Mouse (Mus musculus) CD4-positive helper T cell, adult 2 months (primary cell): ENCODE data around the gene Trex2.

Experiments
- DNase-seq: peaks from one replicate; pipeline ENCODE4 v3.0.0-alpha.2; 2012; ENCODE audit warnings: low read depth, missing footprints, low spot score

Trex2 gene

DNA sequence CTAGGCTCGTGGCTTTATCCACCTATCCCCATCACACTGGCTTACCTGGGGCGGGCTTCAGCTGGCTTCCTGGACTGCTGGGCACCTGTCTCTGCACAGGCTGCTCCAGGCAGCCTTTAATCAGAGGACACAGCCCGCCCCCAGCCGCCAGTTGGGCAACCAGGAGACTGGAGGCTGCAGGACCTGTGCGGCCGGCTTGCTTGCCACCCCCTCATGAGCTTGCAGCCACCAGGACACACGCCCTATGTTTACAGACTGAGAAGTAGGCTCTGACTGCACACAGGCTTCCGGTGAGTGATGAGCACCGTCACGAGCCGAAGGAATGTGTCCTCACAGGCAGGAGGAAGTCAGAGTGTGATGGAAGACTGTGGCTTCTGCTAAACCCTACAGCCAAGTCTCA, at the start of gene Trex2:
Trex2 (minus strand) TSS at position 93 of the 400 bp plus-strand sequence.
- no peak for DNase-seq

DNA sequence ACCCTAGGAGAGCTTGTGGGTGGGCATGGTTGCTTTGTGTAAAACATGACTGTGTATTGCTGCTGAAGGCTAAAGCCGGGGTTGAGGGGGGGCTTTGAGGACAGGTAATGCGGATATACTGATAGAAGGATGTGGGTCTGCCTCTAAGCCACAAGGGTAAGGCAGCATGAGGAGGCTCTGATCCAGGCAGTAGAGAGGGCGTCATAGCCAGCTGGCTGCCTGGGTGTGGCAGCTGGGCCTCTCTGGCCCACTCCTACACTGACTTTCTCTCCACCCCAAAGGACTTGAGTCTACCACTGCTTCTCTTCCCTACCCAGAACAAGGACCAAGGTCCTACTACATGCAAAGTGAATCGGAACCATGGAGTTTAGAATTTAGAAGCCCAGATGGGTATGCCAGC, 49.7 kb upstream of the Trex2 start:
- no peak for DNase-seq

GRCm38 (mm10) chrX:73484076-73484475, 48.9 kb upstream of the Trex2 start:
- DNase-seq = no peak

GRCm38 (mm10) chrX:73483484-73483810, 48.3 kb upstream of the Trex2 start, which contains the start of gene Bgn:
Gene Bgn (plus strand): TSS chrX:73483602.
- no peak for DNase-seq

- no peak for DNase-seq
Observed at GRCm38 (mm10) chrX:73482643-73483483, 47.7 kb upstream of the Trex2 start.

DNA sequence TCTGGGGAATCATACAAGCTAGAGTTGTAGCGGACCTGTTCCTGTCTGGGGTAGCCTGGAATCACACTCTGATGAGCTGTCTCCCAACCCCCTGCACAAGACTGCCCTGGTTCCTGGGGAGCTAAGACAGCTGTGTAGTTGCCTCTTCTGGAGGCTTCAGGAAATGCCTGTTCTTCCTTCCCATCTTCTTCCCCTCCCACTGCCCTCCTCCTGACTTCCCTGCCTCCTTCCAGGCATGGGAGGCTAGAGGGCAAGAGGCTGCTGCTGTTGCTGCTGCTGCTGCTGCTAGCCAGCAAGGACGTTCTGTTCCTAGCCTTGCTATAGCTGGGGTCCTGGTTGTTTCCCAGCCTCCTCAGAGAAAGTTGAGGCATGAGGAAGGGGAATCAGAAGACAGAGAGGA, 45.2 kb upstream of the Trex2 start:
- DNase-seq = no peak

- DNase-seq = no peak
Observed at GRCm38 (mm10) chrX:73479656-73480055, 44.5 kb upstream of the Trex2 start.

DNA sequence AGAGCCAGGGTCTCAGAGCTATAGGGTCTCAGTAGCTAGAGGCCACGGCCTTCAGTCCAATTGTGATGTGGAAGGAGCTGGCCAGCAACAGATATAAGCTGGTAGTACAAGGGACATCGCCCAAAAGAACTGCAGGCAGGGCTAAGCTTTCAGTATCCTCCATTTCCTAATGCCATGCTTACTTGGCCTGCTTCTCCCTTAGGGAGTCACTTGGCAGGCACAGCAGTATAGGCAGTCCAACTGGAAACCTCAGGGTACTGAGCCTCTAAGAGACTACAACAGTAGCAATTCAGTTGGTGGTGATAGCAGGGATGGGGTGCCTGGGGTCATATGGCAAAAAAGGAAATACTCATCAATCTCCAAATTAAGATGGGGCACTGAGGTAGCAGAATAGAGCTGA, 42.4 kb upstream of the Trex2 start:
- DNase-seq = no peak

- no peak for DNase-seq
Observed at GRCm38 (mm10) chrX:73476621-73477020, 41.5 kb upstream of the Trex2 start.

- no peak for DNase-seq
Observed at GRCm38 (mm10) chrX:73475658-73476256, 40.6 kb upstream of the Trex2 start.

- DNase-seq = no peak
Observed at GRCm38 (mm10) chrX:73474340-73475165, 39.4 kb upstream of the Trex2 start.

DNA sequence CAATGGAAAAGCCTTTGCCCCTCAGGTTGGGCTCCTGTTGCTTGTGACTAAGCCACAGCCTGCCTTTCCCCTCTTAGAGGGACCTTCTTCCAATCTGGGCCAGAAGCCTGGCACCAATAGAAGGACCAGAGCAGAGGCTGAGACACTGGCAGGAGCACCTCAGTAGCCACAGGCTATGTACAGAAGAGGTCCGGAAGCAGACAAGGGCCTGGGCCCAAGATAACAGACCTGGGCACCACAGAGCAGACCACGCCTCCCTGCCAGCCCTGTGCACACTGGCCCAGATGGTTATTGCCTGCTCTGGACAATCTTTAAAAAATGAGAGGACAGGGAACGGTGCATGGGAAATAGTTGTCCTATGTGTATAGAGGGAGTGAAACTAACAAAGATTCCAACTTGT, 36.6 kb upstream of the Trex2 start:
- no peak for DNase-seq

DNA sequence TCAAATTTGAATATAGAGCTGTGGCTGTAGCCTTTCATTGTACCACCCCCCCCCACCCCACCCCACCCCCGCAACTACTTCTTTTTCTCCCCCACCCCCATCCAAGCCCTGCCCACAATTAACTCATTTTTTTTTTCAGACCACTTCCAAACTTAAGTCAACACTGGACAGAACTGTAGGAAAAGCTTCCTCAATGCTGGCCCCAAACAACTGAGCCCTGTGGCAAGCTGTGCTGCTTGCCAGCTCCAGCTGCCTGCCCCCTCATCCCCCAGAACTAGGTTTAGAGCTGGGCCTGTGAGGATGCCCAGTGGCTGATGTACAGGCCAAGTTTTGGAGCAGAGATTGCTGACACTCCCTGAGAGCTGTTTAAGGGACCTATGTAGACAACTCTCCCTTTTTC, 33.6 kb upstream of the Trex2 start:
- no peak for DNase-seq

DNA sequence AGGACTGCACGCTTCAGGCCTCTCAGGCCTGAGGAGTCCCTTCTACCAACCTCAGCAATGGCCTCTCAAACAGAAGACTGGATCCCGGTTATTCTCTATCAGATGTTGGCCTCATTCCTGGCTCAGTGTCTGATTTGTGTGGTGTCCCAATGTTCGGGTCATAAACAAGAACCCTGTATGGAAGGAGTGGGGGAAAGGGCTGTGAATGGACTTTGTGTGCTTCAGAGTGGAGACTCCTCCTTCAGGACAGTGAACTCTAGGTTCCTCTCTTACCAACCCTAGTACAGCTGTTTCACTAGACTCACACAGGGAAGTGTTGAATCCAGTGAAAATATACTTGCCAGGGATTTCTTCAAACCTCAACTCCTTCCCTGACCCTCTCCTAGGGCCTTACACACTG, 33.2 kb upstream of the Trex2 start:
- no peak for DNase-seq

GRCm38 (mm10) chrX:73467446-73468241, 32.5 kb upstream of the Trex2 start:
- DNase-seq = no peak

DNA sequence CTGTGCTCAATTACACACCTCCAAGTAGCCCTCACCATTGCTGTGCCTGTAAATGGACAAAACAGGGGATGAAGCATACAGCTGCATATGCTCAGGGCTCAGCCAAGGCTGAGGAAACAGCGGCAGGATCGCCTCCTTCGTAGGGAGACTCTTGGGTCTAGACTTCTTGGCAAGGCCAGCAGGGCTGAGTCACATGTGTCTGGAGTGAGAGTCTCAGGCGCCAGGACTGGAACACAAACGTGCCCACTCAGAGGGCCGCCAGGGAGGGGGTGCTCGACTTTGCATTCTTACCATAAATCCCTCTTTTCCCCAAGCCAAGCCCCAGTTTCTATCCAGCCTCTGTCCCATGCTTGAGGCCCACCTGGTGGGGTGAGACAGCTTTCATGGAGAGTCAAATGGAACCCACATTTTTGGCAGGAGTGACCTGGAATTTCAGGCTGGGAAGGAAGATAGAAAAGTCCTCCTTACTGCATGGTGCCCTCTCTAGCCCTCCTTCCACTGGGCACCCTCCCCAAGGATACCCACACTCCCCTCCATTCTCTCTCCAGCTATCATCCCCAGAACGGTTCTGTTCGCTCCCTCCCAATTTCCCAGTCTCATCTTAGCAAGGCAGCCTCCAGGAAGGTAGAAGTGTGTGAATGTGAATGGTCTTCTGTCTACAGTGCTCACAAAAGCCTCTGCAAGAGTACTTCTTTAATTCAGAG, 30.5 kb upstream of the Trex2 start:
- DNase-seq = no peak

- DNase-seq = no peak
Observed at GRCm38 (mm10) chrX:73460792-73461191, 25.6 kb upstream of the Trex2 start.

DNA sequence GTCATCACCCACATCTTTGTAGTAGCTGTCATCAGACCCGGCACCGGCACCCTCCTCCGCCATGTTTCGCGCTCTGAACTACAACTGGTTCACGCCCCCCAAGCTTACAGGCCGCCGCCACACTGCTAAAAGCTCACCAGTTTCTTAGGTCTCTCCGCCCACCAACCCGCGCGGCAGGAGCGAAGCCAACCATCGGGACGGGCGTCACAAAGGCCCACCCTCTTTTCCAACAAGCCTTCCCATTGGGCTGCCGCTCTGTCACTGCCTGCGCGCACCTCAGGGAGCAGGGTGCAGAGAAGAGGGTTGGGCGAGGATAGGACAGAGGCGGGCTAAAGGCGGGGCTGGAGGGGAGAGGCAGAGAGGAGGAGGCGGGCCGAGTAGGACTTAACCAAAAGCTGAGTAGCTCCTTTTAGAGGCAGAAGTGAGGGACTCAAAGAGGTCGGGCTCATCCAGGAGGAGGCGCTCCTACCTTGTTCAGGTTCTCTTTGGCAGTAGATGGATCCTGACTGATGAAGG, 23.8 kb upstream of the Trex2 start, which contains the start of gene Haus7:
Haus7 (minus strand) TSS at position 168 of the 516 bp plus-strand sequence.
- DNase-seq = peak; percentile 96

DNA sequence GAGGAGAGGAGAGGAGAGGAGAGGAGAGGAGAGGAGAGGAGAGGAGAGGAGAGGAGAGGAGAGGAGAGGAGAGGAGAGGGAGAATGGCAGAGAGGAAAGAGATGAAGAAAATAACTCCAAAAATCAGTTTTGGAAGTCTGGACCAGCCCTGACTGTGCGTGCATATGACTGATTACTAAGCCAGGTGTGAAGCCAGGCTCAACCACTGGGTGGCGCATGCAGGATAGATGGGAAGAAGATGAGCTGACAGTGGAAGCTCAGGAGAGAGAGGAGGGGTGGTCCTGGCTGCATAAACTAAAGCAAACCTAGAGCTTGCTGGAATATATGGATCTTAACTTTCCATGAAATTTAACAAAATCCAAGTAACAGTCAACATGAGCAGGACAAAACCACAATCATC, 16.8 kb upstream of the Trex2 start:
- DNase-seq = peak; percentile 32

- DNase-seq = no peak
Observed at GRCm38 (mm10) chrX:73441428-73441827, 6.3 kb upstream of the Trex2 start.

GRCm38 (mm10) chrX:73432850-73433249, 2.3 kb downstream of the Trex2 start:
- DNase-seq = no peak
